Mouse (Mus musculus) CH12.LX (cell line): ENCODE results near the gene Fam166a. TPM values are rescaled to one million over a fixed set of nuclear protein-coding genes. Genes with fewer than 3 reads are reported as not detected.

Source experiments
- DNase-seq: peaks from one replicate; pipeline ENCODE4 v3.0.0-alpha.2; 2013; ENCODE audit errors: extremely low read depth
- H3K27ac ChIP-seq: 2 replicates; pipeline ENCODE4 v1.5.1; 2012; ENCODE audit warnings: low read depth, mild to moderate bottlenecking, control low read depth, moderate library complexity; ENCODE audit not compliant: insufficient read depth
- H3K27me3 ChIP-seq: replicated peaks from 2 replicates; pipeline ENCODE3; 2012; ENCODE audit warnings: inconsistent platforms
- H3K36me3 ChIP-seq, 2 experiments: replicated peaks in 1 of 2; 2 replicates each; pipeline versions ENCODE3 to v1.6.1; 2012; ENCODE audit warnings: inconsistent platforms in 1 of 2, low read length in 1 of 2, mild to moderate bottlenecking in 1 of 2, mixed read lengths in 1 of 2, moderate library complexity in 1 of 2; ENCODE audit not compliant: control insufficient read depth in 1 of 2, insufficient read depth in 1 of 2
- H3K4me1 ChIP-seq, 2 experiments: 2 replicates each; pipeline ENCODE4 v1.6.1; 2012; ENCODE audit warnings: inconsistent platforms in 1 of 2, moderate library complexity in 1 of 2; ENCODE audit not compliant: insufficient read depth in 2 of 2, control insufficient read depth in 1 of 2
- H3K4me2 ChIP-seq: 2 replicates; pipeline ENCODE4 v1.6.1; 2012; ENCODE audit warnings: low read depth, mild to moderate bottlenecking, control low read depth; ENCODE audit not compliant: poor library complexity, insufficient read depth, severe bottlenecking
- H3K4me3 ChIP-seq, 3 experiments: fragments of 150-350 bp in 1 of 3; sonication (generic) in 1 of 3; replicated peaks in 1 of 3; 2 replicates each; pipeline versions ENCODE3 to v1.5.1; 2011 to 2012; ENCODE audit warnings: low read depth in 2 of 3, low read length in 2 of 3, mild to moderate bottlenecking in 2 of 3, moderate library complexity in 2 of 3, control low read depth in 1 of 3, improper control_type of control experiment in 1 of 3, inconsistent platforms in 1 of 3, mixed read lengths in 1 of 3; ENCODE audit not compliant: poor library complexity in 1 of 3
- H3K79me2 ChIP-seq: replicated peaks from 2 replicates; pipeline ENCODE4 v1.6.1; 2012; ENCODE audit warnings: mild to moderate bottlenecking, moderate library complexity; ENCODE audit not compliant: control insufficient read depth, poor library complexity, insufficient read depth, severe bottlenecking; ENCODE audit errors: extremely low read depth
- H3K9ac ChIP-seq: 2 replicates; pipeline ENCODE4 v1.6.1; 2012; ENCODE audit warnings: low read depth, mild to moderate bottlenecking, control low read depth, moderate library complexity; ENCODE audit not compliant: insufficient read depth
- H3K9me3 ChIP-seq: replicated peaks from 2 replicates; pipeline ENCODE3; 2012; ENCODE audit warnings: low read length, inconsistent platforms, mixed read lengths
- BHLHE40 ChIP-seq: IDR thresholded peaks from 2 replicates; pipeline ENCODE4 v1.6.1; 2011; ENCODE audit warnings: mild to moderate bottlenecking, low read depth, low read length, improper control_type of control experiment
- CHD2 ChIP-seq: IDR thresholded peaks from 2 replicates; pipeline ENCODE4 v1.6.1; 2011; ENCODE audit warnings: low read length, improper control_type of control experiment
- E2F4 ChIP-seq: IDR thresholded peaks from 2 replicates; pipeline ENCODE4 v1.6.1; 2011; ENCODE audit warnings: low read depth, low read length, improper control_type of control experiment; ENCODE audit not compliant: insufficient replicate concordance
- ELF1 ChIP-seq: IDR thresholded peaks from 2 replicates; pipeline ENCODE4 v1.6.1; 2014; ENCODE audit warnings: low read depth, mild to moderate bottlenecking, inconsistent platforms, low read length, improper control_type of control experiment
- ETS1 ChIP-seq: conservative IDR thresholded peaks from 2 replicates; pipeline ENCODE4 v1.6.1; 2012; ENCODE audit warnings: low read depth, mild to moderate bottlenecking, inconsistent platforms, low read length, improper control_type of control experiment, moderate library complexity
- GABPA ChIP-seq: IDR thresholded peaks from 2 replicates; pipeline ENCODE4 v1.6.1; 2012; ENCODE audit warnings: low read depth, low read length, improper control_type of control experiment, inconsistent platforms; ENCODE audit not compliant: insufficient replicate concordance
- JUN ChIP-seq: IDR thresholded peaks from 2 replicates; pipeline ENCODE4 v1.6.1; 2011; ENCODE audit warnings: low read depth, mild to moderate bottlenecking, low read length, improper control_type of control experiment, moderate library complexity; ENCODE audit not compliant: insufficient read depth
- JUND ChIP-seq: conservative IDR thresholded peaks from 2 replicates; pipeline ENCODE4 v1.6.1; 2011; ENCODE audit warnings: low read depth, low read length, improper control_type of control experiment
- MAFK ChIP-seq: IDR thresholded peaks from 2 replicates; pipeline ENCODE4 v1.6.1; 2011; ENCODE audit warnings: low read length, improper control_type of control experiment; ENCODE audit not compliant: insufficient replicate concordance
- MAX ChIP-seq: IDR thresholded peaks from 2 replicates; pipeline ENCODE4 v1.6.1; 2011; ENCODE audit warnings: low read length, improper control_type of control experiment
- MAZ ChIP-seq: IDR thresholded peaks from 2 replicates; pipeline ENCODE4 v1.6.1; 2012; ENCODE audit warnings: low read depth, mild to moderate bottlenecking, inconsistent platforms, low read length, improper control_type of control experiment, moderate library complexity
- MEF2A ChIP-seq: IDR thresholded peaks from 2 replicates; pipeline ENCODE4 v1.6.1; 2014; ENCODE audit warnings: low read depth, mild to moderate bottlenecking, inconsistent platforms, low read length, improper control_type of control experiment, borderline replicate concordance
- MYC ChIP-seq: IDR thresholded peaks from 2 replicates; pipeline ENCODE4 v1.6.1; 2011; ENCODE audit warnings: low read depth, mild to moderate bottlenecking, improper control_type of control experiment, low read length
- NRF1 ChIP-seq: IDR thresholded peaks from 2 replicates; pipeline ENCODE4 v1.6.1; 2014; ENCODE audit warnings: low read depth, mild to moderate bottlenecking, inconsistent platforms, low read length, improper control_type of control experiment, moderate library complexity
- TCF12 ChIP-seq: IDR thresholded peaks from 2 replicates; pipeline ENCODE4 v1.6.1; 2014; ENCODE audit warnings: low read depth, mild to moderate bottlenecking, inconsistent platforms, low read length, improper control_type of control experiment
- UBTF ChIP-seq: IDR thresholded peaks from 2 replicates; pipeline ENCODE4 v1.6.1; 2012; ENCODE audit warnings: low read depth, mild to moderate bottlenecking, inconsistent platforms, low read length, improper control_type of control experiment, moderate library complexity
- USF1 ChIP-seq: IDR thresholded peaks from 2 replicates; pipeline ENCODE4 v1.6.1; 2014; ENCODE audit warnings: low read depth, mild to moderate bottlenecking, inconsistent platforms, low read length, improper control_type of control experiment
- ZNF384 ChIP-seq: IDR thresholded peaks from 2 replicates; pipeline ENCODE4 v1.6.1; 2012; ENCODE audit warnings: low read depth, low read length, improper control_type of control experiment, inconsistent platforms
- dilution Hi-C: fragments of 300-500 bp; cut with MboI; formaldehyde crosslinking; loops from 2 replicates; pipeline ENCODE4 v1.14.3; 2020; ENCODE audit warnings: low sequenced_read_pairs; ENCODE audit not compliant: extremely low pct_unique_long_range_greater_than_20kb, extremely low pct_ligation_motif_present
- in situ Hi-C: fragments of 300-500 bp; cut with MboI; formaldehyde crosslinking; loops from 3 replicates; pipeline ENCODE4 v1.14.3; 2019; ENCODE audit warnings: low sequenced_read_pairs, low pct_ligation_motif_present, low pct_unique_long_range_greater_than_20kb, mixed read lengths
- polyA plus RNA-seq: library from polyadenylated mRNA; unstranded; fragments of >175 nt; gene quantifications from 2 replicates; pipeline ENCODE4 v1.2.1, GENCODE M21; 2012; ENCODE audit warnings: low read depth; ENCODE audit not compliant: insufficient read length
- total RNA-seq, 2 experiments: library from RNA; depleted of rRNA; stranded (reverse); fragments of 300-350 nt in 1 of 2; fragments of >200 nt in 1 of 2; gene quantifications; 2 replicates each; pipeline ENCODE4 v1.2.3; 2012 to 2014

Fam166a gene
- total and polyA plus RNA-seq, 3 experiments: 0.38 to 23.4 TPM; not detected in 1

- dilution Hi-C loops: no loop called here
These were observed 35.2 kb upstream of the Fam166a start for GRCm38 (mm10) chr2:25183336-25183735.

GRCm38 (mm10) chr2:25184496-25184895 lies 34.0 kb upstream of the Fam166a start:
- no peak overlapping the region for H3K4me3 ChIP-seq
- H3K4me1 ChIP-seq: peaks cover 19 to 43% of the 10 kb centered on the region in 2 experiments
- dilution Hi-C loops: no loop called here
- no peaks in the 10 kb centered on the region for H3K79me2 ChIP-seq
- peaks cover 61% of the 10 kb centered on the region for H3K27me3 ChIP-seq
- no peak overlapping the region for H3K9ac ChIP-seq
- peaks cover 11% of the 10 kb centered on the region for H3K9me3 ChIP-seq
- no peaks in the 10 kb centered on the region for H3K36me3 ChIP-seq
- in situ Hi-C loops: no loop called here
- no peak overlapping the region for H3K4me2 ChIP-seq
- no peak for DNase-seq
- no peak for TF ChIP-seq ELF1
- no peak for TF ChIP-seq ZNF384
- TF ChIP-seq USF1: no peak
- TF ChIP-seq CHD2: no peak
- no peak for TF ChIP-seq NRF1
- TF ChIP-seq MAZ: no peak
- TF ChIP-seq BHLHE40: no peak
- TF ChIP-seq MAFK: no peak
- no peak for TF ChIP-seq GABPA
- TF ChIP-seq UBTF: no peak
- no peak for TF ChIP-seq MYC
- no peak for TF ChIP-seq E2F4
- TF ChIP-seq MAX: no peak
- no peak for TF ChIP-seq JUND
- TF ChIP-seq, all 38 proteins: peak for 0
- H3K27ac ChIP-seq: no peak overlapping the region

More at GRCm38 (mm10) chr2:25183336-25183735, 35.2 kb upstream of the Fam166a start:
- H3K36me3 ChIP-seq: no peaks in the 10 kb centered on the region
- H3K9ac ChIP-seq: no peak overlapping the region
- H3K4me3 ChIP-seq: no peak overlapping the region
- peaks cover 20 to 43% of the 10 kb centered on the region in 2 experiments for H3K4me1 ChIP-seq
- no peaks in the 10 kb centered on the region for H3K79me2 ChIP-seq
- in situ Hi-C loops: no loop called here
- no peak overlapping the region for H3K4me2 ChIP-seq
- TF ChIP-seq TCF12: no peak
- no peak for TF ChIP-seq MEF2A
- no peak for TF ChIP-seq JUN
- TF ChIP-seq ETS1: no peak
- H3K27ac ChIP-seq: no peak overlapping the region
- peaks cover 72% of the 10 kb centered on the region for H3K27me3 ChIP-seq
- H3K9me3 ChIP-seq: peaks cover 11% of the 10 kb centered on the region
- peak; percentile 32 for DNase-seq
